Mouse (Mus musculus) erythroblast, embryonic 14.5 days (primary cell): ENCODE measurements at regions not wholly inside any gene's neighbourhood (a gene's known extent, or its start where the extent isn't known, plus 50 kb on each side); places are given as distances from the start of the nearest gene placed in this dataset.

Experiments
- H3K27me3 ChIP-seq: 2 replicates; pipeline ENCODE4 v1.6.1; 2012; ENCODE audit warnings: inconsistent platforms; ENCODE audit not compliant: control insufficient read depth
- H3K36me3 ChIP-seq: 2 replicates; pipeline ENCODE4 v1.6.1; 2012; ENCODE audit warnings: mild to moderate bottlenecking, inconsistent platforms; ENCODE audit not compliant: control insufficient read depth
- H3K4me1 ChIP-seq: 2 replicates; pipeline ENCODE4 v1.6.1; 2012; ENCODE audit warnings: inconsistent platforms; ENCODE audit not compliant: control insufficient read depth
- H3K4me3 ChIP-seq: replicated peaks from 2 replicates; pipeline ENCODE3; 2012; ENCODE audit warnings: moderate library complexity, mild to moderate bottlenecking, inconsistent platforms
- H3K9me3 ChIP-seq: 2 replicates; pipeline ENCODE4 v1.6.1; 2012; ENCODE audit warnings: low read length, inconsistent platforms, mixed read lengths; ENCODE audit not compliant: control insufficient read depth
- GATA1 ChIP-seq: IDR thresholded peaks from 2 replicates; pipeline ENCODE4 v1.6.1; 2012; ENCODE audit warnings: low read length, inconsistent platforms, mixed read lengths
- TAL1 ChIP-seq: IDR thresholded peaks from 3 replicates; pipeline ENCODE4 v1.6.1; 2012; ENCODE audit warnings: low read length, inconsistent platforms, mixed read lengths

GRCm38 (mm10) chr13:57291737-57292490, 396.1 kb upstream of the Trpc7 start:
- H3K4me1 ChIP-seq = no peaks in the 10 kb centered on the region
- no peaks in the 10 kb centered on the region for H3K27me3 ChIP-seq
- TF ChIP-seq GATA1 = no peak
- TF ChIP-seq TAL1 = no peak
- H3K36me3 ChIP-seq = no peaks in the 10 kb centered on the region
- H3K4me3 ChIP-seq = no peak overlapping the region
- H3K9me3 ChIP-seq = peaks cover 6% of the 10 kb centered on the region; the same call in 1 of the 2 replicates

GRCm38 (mm10) chr13:57286168-57286567, 390.4 kb upstream of the Trpc7 start:
- no peak overlapping the region for H3K4me3 ChIP-seq
- no peak for TF ChIP-seq GATA1
- no peak for TF ChIP-seq TAL1
- H3K36me3 ChIP-seq = no peaks in the 10 kb centered on the region
- peaks cover 6% of the 10 kb centered on the region for H3K9me3 ChIP-seq
- no peaks in the 10 kb centered on the region for H3K4me1 ChIP-seq
- H3K27me3 ChIP-seq = no peaks in the 10 kb centered on the region; the same call in 1 of the 2 replicates

GRCm38 (mm10) chr13:57282816-57283215, 387.0 kb upstream of the Trpc7 start:
- Histone ChIP-seq H3K4me3 (no peak overlapping the region), H3K9me3 (peaks cover 6% of the 10 kb centered on the region)

GRCm38 (mm10) chr13:57281941-57282710, 386.3 kb upstream of the Trpc7 start:
- Histone ChIP-seq H3K4me3 (no peak overlapping the region), H3K27me3 (no peaks in the 10 kb centered on the region; the same call in 1 of the 2 replicates), H3K4me1 (no peaks in the 10 kb centered on the region), H3K36me3 (no peaks in the 10 kb centered on the region), H3K9me3 (peaks cover 6% of the 10 kb centered on the region)
- TF ChIP-seq TAL1 (no peak), GATA1 (no peak)

More at GRCm38 (mm10) chr13:57282816-57283215, 387.0 kb upstream of the Trpc7 start:
- Histone ChIP-seq H3K27me3 (no peaks in the 10 kb centered on the region; the same call in 1 of the 2 replicates), H3K4me1 (no peaks in the 10 kb centered on the region), H3K36me3 (no peaks in the 10 kb centered on the region)
- TF ChIP-seq GATA1 (no peak), TAL1 (no peak)

GRCm38 (mm10) chr13:57281504-57281903, 385.7 kb upstream of the Trpc7 start:
- Histone ChIP-seq H3K4me3 (no peak overlapping the region), H3K27me3 (no peaks in the 10 kb centered on the region; the same call in 1 of the 2 replicates), H3K4me1 (no peaks in the 10 kb centered on the region), H3K9me3 (peaks cover 6% of the 10 kb centered on the region), H3K36me3 (no peaks in the 10 kb centered on the region)
- TF ChIP-seq GATA1 = no peak
- no peak for TF ChIP-seq TAL1

GRCm38 (mm10) chr13:57278580-57278979, 382.8 kb upstream of the Trpc7 start:
- Histone ChIP-seq H3K27me3 (no peaks in the 10 kb centered on the region; the same call in 1 of the 2 replicates), H3K4me3 (no peak overlapping the region), H3K4me1 (no peaks in the 10 kb centered on the region), H3K9me3 (no peaks in the 10 kb centered on the region; the same call in 1 of the 2 replicates), H3K36me3 (no peaks in the 10 kb centered on the region)
- TF ChIP-seq TAL1 (no peak), GATA1 (no peak)

- Histone ChIP-seq H3K36me3 (no peaks in the 10 kb centered on the region), H3K9me3 (no peaks in the 10 kb centered on the region; the same call in 1 of the 2 replicates), H3K4me3 (no peak overlapping the region), H3K27me3 (no peaks in the 10 kb centered on the region; the same call in 1 of the 2 replicates), H3K4me1 (no peaks in the 10 kb centered on the region)
- no peak for TF ChIP-seq TAL1
- TF ChIP-seq GATA1 = no peak
Observed at GRCm38 (mm10) chr13:57277076-57277475, 381.3 kb upstream of the Trpc7 start.

- Histone ChIP-seq H3K36me3 (no peaks in the 10 kb centered on the region), H3K4me1 (no peaks in the 10 kb centered on the region), H3K4me3 (no peak overlapping the region), H3K27me3 (no peaks in the 10 kb centered on the region), H3K9me3 (no peaks in the 10 kb centered on the region)
- TF ChIP-seq GATA1 = no peak
- no peak for TF ChIP-seq TAL1
Observed at GRCm38 (mm10) chr13:57275871-57276270, 380.1 kb upstream of the Trpc7 start.

GRCm38 (mm10) chr13:57273593-57273992, 377.8 kb upstream of the Trpc7 start:
- Histone ChIP-seq H3K4me3 (no peak overlapping the region), H3K4me1 (no peaks in the 10 kb centered on the region), H3K36me3 (no peaks in the 10 kb centered on the region), H3K9me3 (no peaks in the 10 kb centered on the region), H3K27me3 (no peaks in the 10 kb centered on the region)
- TF ChIP-seq TAL1 (no peak), GATA1 (no peak)

GRCm38 (mm10) chr13:57269614-57270013, 373.8 kb upstream of the Trpc7 start:
- Histone ChIP-seq H3K9me3 (0 out of 2 replicates have a peak, but pooled peaks cover 4% of the 10 kb centered on the region), H3K4me1 (no peaks in the 10 kb centered on the region), H3K36me3 (no peaks in the 10 kb centered on the region), H3K27me3 (no peaks in the 10 kb centered on the region), H3K4me3 (no peak overlapping the region)
- TF ChIP-seq GATA1 (no peak), TAL1 (no peak)
